16 mouse cellular contexts compared by ENCODE assay signal in the genomic region with DNA sequence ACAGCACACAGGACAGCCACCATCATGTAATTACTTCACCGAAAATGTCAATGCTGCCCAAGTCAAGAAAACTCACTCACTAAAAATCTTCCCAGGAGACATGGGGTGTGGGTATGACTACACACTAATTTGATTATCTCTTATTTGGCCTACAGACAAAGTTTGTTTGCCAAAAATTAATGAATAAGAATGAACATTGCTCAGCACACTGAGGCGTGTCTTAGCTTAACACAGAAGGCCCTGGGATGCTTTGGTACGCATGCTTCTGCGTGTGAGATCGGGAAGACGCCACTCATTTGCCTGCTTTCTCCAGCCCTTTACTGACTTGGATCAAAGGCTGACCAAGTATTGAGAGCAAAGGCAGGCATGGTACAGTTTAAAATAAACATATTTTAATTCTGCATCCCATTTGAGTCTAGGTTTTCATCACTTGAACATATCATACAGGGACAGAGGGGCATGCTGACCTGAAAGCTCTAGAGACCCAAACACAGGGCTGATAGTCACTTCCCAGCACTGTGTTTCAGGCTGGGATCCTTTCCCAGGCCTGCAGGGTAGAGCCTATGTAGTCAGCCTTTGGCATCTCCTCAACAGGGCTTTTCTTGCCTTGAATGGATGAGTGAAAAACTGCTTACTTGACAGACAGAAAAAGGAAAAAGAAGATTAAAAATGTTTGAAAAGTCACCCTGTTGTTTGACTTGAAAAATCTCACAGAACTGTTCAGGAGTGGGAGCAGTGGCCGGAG. TPM values are rescaled to one million over a fixed set of nuclear protein-coding genes. Genes with fewer than 3 reads are reported as not detected.
DNase-seq lines count a peak whose midpoint lies in the region; TF ChIP-seq lines count a peak whose summit lies in the region.
"Had no signal": no experiment of that assay in that cellular context is flagged by ENCODE, and none has a peak within 500 bp of the region (broad histone marks: within the 10 kb centered on the region; RNA-seq: fewer than 3 reads in every experiment).

No protein-coding gene starts in this region.

- intact Hi-C loops in gastrocnemius, postnatal 14 days (cut with DNase I; ENCODE audit: low total_unique reads): no loop called here

- H3K4me1 ChIP-seq in lung, adult 2 months (ENCODE audit: control insufficient read depth, insufficient read depth, low read length): no peaks in the 10 kb centered on the region
- H3K4me1 ChIP-seq: embryonic facial prominence, embryonic 13.5 days; hindbrain, embryonic 15.5 days; liver, embryonic 12.5 days; lung, embryonic 15.5 days; midbrain, embryonic 13.5 days had no signal

- peak; percentile 21 for DNase-seq in gastrocnemius, postnatal 14 days
- no peak for DNase-seq in gastrocnemius, postnatal 10 days
- DNase-seq in testis, postnatal 10 days (ENCODE audit: low spot score): peak; percentile 6
- DNase-seq in testis, postnatal 14 days (ENCODE audit: low spot score): no peak
- DNase-seq in cerebellum, adult 9-10 months: peak; percentile 40
- no peak for DNase-seq in lung, adult 2 months
- no peak for DNase-seq in adrenal gland, adult 8-10 months
- DNase-seq: adrenal gland, adult 2 months; forebrain, postnatal 0 days; thymus, adult 2 months had no signal

- TF ChIP-seq POLR2A in lung, adult 2 months (IDR thresholded peaks at IDR 0.05; ENCODE audit: borderline replicate concordance, extremely low read depth, low read depth, low read length): no peak

- WGBS in lung, adult 2 months: 88% methylated on average over 7 of the region's 7 CpGs

- TF ChIP-seq CTCF in lung, adult 2 months (IDR thresholded peaks at IDR 0.05; ENCODE audit: insufficient read depth, low read length): no peak

- H3K4me3 ChIP-seq in lung, adult 2 months (replicated peaks; ENCODE audit: extremely low read depth, low read depth, low read length): no peak overlapping the region
- H3K4me3 ChIP-seq: embryonic facial prominence, embryonic 13.5 days; hindbrain, embryonic 15.5 days; layer of hippocampus, adult 2 months; liver, embryonic 12.5 days; lung, embryonic 15.5 days; midbrain, embryonic 13.5 days had no signal

RNA-seq across cellular contexts. Expression of gene St3gal5, which starts 53.3 kb away (rescaled TPM):
- total RNA-seq in gastrocnemius, postnatal 14 days (2021): 10 to 100 TPM; 83.7 to 88.8 TPM
- 100 to 1,000 TPM in 1 of 2 experiments, 10 to 100 TPM in 1; 84.7 to 105 TPM for total RNA-seq in gastrocnemius, postnatal 10 days (2021)
- polyA plus RNA-seq in lung, adult 2 months (2012; rRNA removed): 26.7 and 28.3 TPM in 2 replicates
- total RNA-seq in adrenal gland, adult 8-10 months (2022): 100 to 1,000 TPM; 106 to 366 (median 212) TPM

Comparison
In these comparisons a context has a peak if more than half of its experiments do, and no peak if none do; other contexts are left out.
1. DNase-seq: peak in gastrocnemius, postnatal 14 days (single experiment), testis, postnatal 10 days (single experiment) and cerebellum, adult 9-10 months (single experiment); none in gastrocnemius, postnatal 10 days (single experiment), testis, postnatal 14 days (single experiment), lung, adult 2 months (single experiment) and adrenal gland, adult 8-10 months (single experiment).